Mouse (Mus musculus) lung, embryonic 14.5 days (tissue): ENCODE measurements around the gene Pde4d. TPM values are rescaled to one million over a fixed set of nuclear protein-coding genes. Genes with fewer than 3 reads are reported as not detected.
A peak's percentile ranks its signal among the peaks of the same experiment; 100 is the strongest.

ENCODE experiments used
- ATAC-seq: fragments of 200-750 bp; cut with Nextera tagmentation; 2 replicates; pipeline ENCODE4 v1.8.0; 2017; ENCODE audit warnings: mild to moderate bottlenecking, moderate TSS enrichment, moderate library complexity; ENCODE audit not compliant: insufficient read depth
- DNase-seq: peaks from one replicate; pipeline ENCODE4 v3.0.0-alpha.2; 2015
- H3K27ac ChIP-seq: fragments of 300-500 bp; sonication (generic); 2 replicates; pipeline ENCODE4 v1.5.1; 2014; ENCODE audit warnings: low read depth, mild to moderate bottlenecking, moderate library complexity
- H3K27me3 ChIP-seq: fragments of 300-500 bp; sonication (generic); 2 replicates; pipeline ENCODE4 v1.6.1; 2014; ENCODE audit warnings: low read length, control low read depth; ENCODE audit not compliant: insufficient read depth
- H3K36me3 ChIP-seq: fragments of 300-500 bp; sonication (generic); 2 replicates; pipeline ENCODE4 v1.6.1; 2014; ENCODE audit warnings: control low read depth; ENCODE audit not compliant: insufficient read depth
- H3K4me1 ChIP-seq: fragments of 300-500 bp; sonication (generic); 2 replicates; pipeline ENCODE4 v1.6.1; 2014; ENCODE audit warnings: antibody characterized with exemption, control low read depth; ENCODE audit not compliant: insufficient read depth
- H3K4me2 ChIP-seq: fragments of 300-500 bp; sonication (generic); 2 replicates; pipeline ENCODE4 v1.6.1; 2014; ENCODE audit warnings: mild to moderate bottlenecking
- H3K4me3 ChIP-seq: fragments of 300-500 bp; sonication (generic); 2 replicates; pipeline ENCODE4 v1.5.1; 2014; ENCODE audit warnings: low read depth, low read length
- H3K9ac ChIP-seq: fragments of 300-500 bp; sonication (generic); 2 replicates; pipeline ENCODE4 v1.6.1; 2014
- H3K9me3 ChIP-seq: fragments of 300-500 bp; sonication (generic); 2 replicates; pipeline ENCODE4 v1.6.1; 2016; ENCODE audit warnings: low read depth, low read length, control low read depth
- CTCF ChIP-seq: IDR thresholded peaks from 2 replicates; pipeline ENCODE4 v1.5.1; 2016; ENCODE audit warnings: antibody characterized with exemption, low read depth
- WGBS: fragments of 180-500 bp; shearing (Covaris S2); extraction: QIAGEN DNeasy Blood & Tissue Kit; methylation state at CpG from one replicate; pipeline ENCODE4 v1.1.7; 2014; 5-methylcytosine and 5-hydroxymethylcytosine counted together
- polyA plus RNA-seq: library from polyadenylated mRNA; unstranded; fragments of >200 nt; fragmentation: Nextera tagmentation; extraction: Ambion mirVana; gene quantifications from 2 replicates; pipeline ENCODE4 v1.2.1, GENCODE M21; 2014

Gene Pde4d
- polyA plus RNA-seq, 1 experiment from 2014 or later: 16.2 TPM

GRCm38 (mm10) chr13:109506754-109507153 lies 1057.0 kb downstream of the Pde4d start:
- Histone ChIP-seq H3K9me3 (no peaks in the 10 kb centered on the region), H3K4me1 (no peaks in the 10 kb centered on the region), H3K27ac (no peak overlapping the region), H3K4me3 (no peak overlapping the region), H3K4me2 (no peak overlapping the region), H3K9ac (no peak overlapping the region), H3K36me3 (no peaks in the 10 kb centered on the region), H3K27me3 (no peaks in the 10 kb centered on the region)
- ATAC-seq: no peak
- WGBS: 32% methylated on average over 7 of the region's 7 CpGs
- peak; percentile 84 for DNase-seq
- TF ChIP-seq CTCF: no peak

- H3K9ac ChIP-seq: no peak overlapping the region
- H3K9me3 ChIP-seq: no peaks in the 10 kb centered on the region
- H3K27me3 ChIP-seq: no peaks in the 10 kb centered on the region
- H3K27ac ChIP-seq: no peak overlapping the region
- H3K4me1 ChIP-seq: no peaks in the 10 kb centered on the region
- DNase-seq (no peak), ATAC-seq (no peak)
- WGBS: 72% methylated on average over 4 of the region's 4 CpGs
- H3K36me3 ChIP-seq: no peaks in the 10 kb centered on the region
- no peak overlapping the region for H3K4me2 ChIP-seq
- TF ChIP-seq CTCF: no peak
- H3K4me3 ChIP-seq: no peak overlapping the region
Observed at GRCm38 (mm10) chr13:109508472-109508871, 1058.7 kb downstream of the Pde4d start.

GRCm38 (mm10) chr13:109518194-109518593 lies 1068.4 kb downstream of the Pde4d start:
- Histone ChIP-seq H3K36me3 (no peaks in the 10 kb centered on the region), H3K27ac (no peak overlapping the region), H3K4me2 (no peak overlapping the region), H3K4me3 (no peak overlapping the region), H3K9ac (no peak overlapping the region), H3K27me3 (no peaks in the 10 kb centered on the region), H3K9me3 (no peaks in the 10 kb centered on the region), H3K4me1 (no peaks in the 10 kb centered on the region)
- ATAC-seq (no peak), DNase-seq (no peak)
- 78% methylated on average over 1 of the region's 1 CpGs for WGBS
- no peak for TF ChIP-seq CTCF

- H3K9ac ChIP-seq: no peak overlapping the region
- no peaks in the 10 kb centered on the region for H3K27me3 ChIP-seq
- no peaks in the 10 kb centered on the region for H3K9me3 ChIP-seq
- no peak overlapping the region for H3K4me2 ChIP-seq
- no peak overlapping the region for H3K4me3 ChIP-seq
- H3K36me3 ChIP-seq: no peaks in the 10 kb centered on the region
- ATAC-seq (no peak), DNase-seq (peak; percentile 52)
- H3K4me1 ChIP-seq: no peaks in the 10 kb centered on the region
- WGBS: 31% methylated on average over 3 of the region's 3 CpGs
- peak; percentile 67 for TF ChIP-seq CTCF
- H3K27ac ChIP-seq: no peak overlapping the region
Observed at GRCm38 (mm10) chr13:109519485-109519884, 1069.7 kb downstream of the Pde4d start.

- H3K9ac ChIP-seq: no peak overlapping the region
- no peaks in the 10 kb centered on the region for H3K4me1 ChIP-seq
- TF ChIP-seq CTCF: no peak
- H3K27me3 ChIP-seq: no peaks in the 10 kb centered on the region
- H3K27ac ChIP-seq: no peak overlapping the region
- no peak overlapping the region for H3K4me3 ChIP-seq
- 80% methylated on average over 2 of the region's 2 CpGs for whole genome bisulfite sequencing
- ATAC-seq (no peak), DNase-seq (no peak)
- no peaks in the 10 kb centered on the region for H3K36me3 ChIP-seq
- H3K4me2 ChIP-seq: no peak overlapping the region
- no peaks in the 10 kb centered on the region for H3K9me3 ChIP-seq
Observed at GRCm38 (mm10) chr13:109519966-109520646, 1070.4 kb downstream of the Pde4d start.

GRCm38 (mm10) chr13:109533838-109534523 lies 1084.2 kb downstream of the Pde4d start:
- WGBS: 63% methylated on average over 3 of the region's 3 CpGs
- Histone ChIP-seq H3K9me3 (no peaks in the 10 kb centered on the region), H3K4me2 (no peak overlapping the region), H3K4me1 (no peaks in the 10 kb centered on the region), H3K27ac (no peak overlapping the region), H3K4me3 (no peak overlapping the region), H3K27me3 (no peaks in the 10 kb centered on the region), H3K36me3 (no peaks in the 10 kb centered on the region), H3K9ac (no peak overlapping the region)
- DNase-seq (no peak), ATAC-seq (no peak)
- TF ChIP-seq CTCF: no peak

GRCm38 (mm10) chr13:109534709-109535284 lies 1085.0 kb downstream of the Pde4d start:
- Histone ChIP-seq H3K27me3 (no peaks in the 10 kb centered on the region), H3K36me3 (no peaks in the 10 kb centered on the region), H3K9me3 (no peaks in the 10 kb centered on the region), H3K4me1 (no peaks in the 10 kb centered on the region), H3K4me3 (no peak overlapping the region), H3K4me2 (no peak overlapping the region), H3K27ac (no peak overlapping the region), H3K9ac (no peak overlapping the region)
- ATAC-seq: no peak
- no peak for DNase-seq
- 44% methylated on average over 5 of the region's 5 CpGs for WGBS
- no peak for TF ChIP-seq CTCF
